Mouse (Mus musculus): ENCODE measurements at regions not wholly inside any gene's neighbourhood (a gene's known extent, or its start where the extent isn't known, plus 50 kb on each side); places are given as distances from the start of the nearest gene placed in this dataset.

- TF ChIP-seq CTCF (IDR thresholded peaks at IDR 0.05) (no peak), EP300 (IDR thresholded peaks at IDR 0.05) (0 out of 2 replicates have a peak, but pooled peaks have one; percentile 14)
These were observed 1836.7 kb downstream of the 9330182O14Rik start for GRCm38 (mm10) chr15:41970877-41971276.
